Mouse (Mus musculus): ENCODE measurements at regions not wholly inside any gene's neighbourhood (a gene's known extent, or its start where the extent isn't known, plus 50 kb on each side); places are given as distances from the start of the nearest gene placed in this dataset.
A peak's percentile ranks its signal among the peaks of the same experiment; 100 is the strongest.
"Not testable (repeated sequence)": the region's sequence is repeated elsewhere in the genome, so short reads cannot be mapped to it uniquely, and the experiment has no call there.

DNA sequence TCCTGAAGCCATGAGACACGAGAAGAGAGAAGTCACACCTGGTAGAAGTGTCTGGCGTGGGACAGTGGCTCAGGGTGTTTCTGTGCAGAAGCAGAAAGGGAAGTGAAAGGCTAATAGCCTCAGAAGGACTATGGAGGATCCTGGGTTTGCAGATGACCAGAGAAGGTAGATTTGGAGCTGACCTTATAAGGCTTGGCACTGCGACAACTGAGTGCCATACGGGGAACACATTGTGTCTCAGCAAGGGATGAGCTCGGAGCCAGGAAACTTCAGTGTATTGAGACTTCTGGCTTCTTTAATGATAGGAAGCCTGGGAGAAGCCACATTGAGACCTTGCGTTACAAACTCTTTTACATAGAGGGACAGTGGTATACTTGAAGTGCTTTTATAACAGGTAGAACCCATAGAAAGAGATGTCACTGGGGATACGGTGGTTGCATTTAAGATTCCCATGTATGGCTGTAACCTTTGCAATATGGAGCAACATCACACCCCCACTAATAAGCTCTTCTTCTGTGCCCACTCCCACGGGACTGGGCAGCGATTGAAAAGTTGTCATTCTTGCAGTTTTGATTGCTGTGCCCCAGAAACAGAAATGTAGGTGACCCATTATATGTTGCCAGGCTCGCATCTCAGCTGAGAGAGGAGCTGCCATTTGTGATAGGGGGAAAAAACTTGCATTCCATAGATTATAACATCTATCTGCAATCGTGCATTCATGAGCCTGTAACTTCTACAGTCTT, 61.8 kb upstream of the Dync1i1 start:
- DNase-seq, result no peak
- intact Hi-C loops (cut with DNase I), result no loop called here

GRCm38 (mm10) chr6:5645150-5645732, 80.2 kb upstream of the Dync1i1 start:
- intact Hi-C loops (cut with DNase I), result loop anchor here (2.0 kb wide), 1 partner anchor 158 kb away; no protein-coding TSS in a partner anchor
- peak; percentile 39 to 47 for DNase-seq

GRCm38 (mm10) chr6:5634222-5634621, 91.2 kb upstream of the Dync1i1 start:
- DNase-seq, result no peak
- intact Hi-C loops (cut with DNase I), result no loop called here

DNA sequence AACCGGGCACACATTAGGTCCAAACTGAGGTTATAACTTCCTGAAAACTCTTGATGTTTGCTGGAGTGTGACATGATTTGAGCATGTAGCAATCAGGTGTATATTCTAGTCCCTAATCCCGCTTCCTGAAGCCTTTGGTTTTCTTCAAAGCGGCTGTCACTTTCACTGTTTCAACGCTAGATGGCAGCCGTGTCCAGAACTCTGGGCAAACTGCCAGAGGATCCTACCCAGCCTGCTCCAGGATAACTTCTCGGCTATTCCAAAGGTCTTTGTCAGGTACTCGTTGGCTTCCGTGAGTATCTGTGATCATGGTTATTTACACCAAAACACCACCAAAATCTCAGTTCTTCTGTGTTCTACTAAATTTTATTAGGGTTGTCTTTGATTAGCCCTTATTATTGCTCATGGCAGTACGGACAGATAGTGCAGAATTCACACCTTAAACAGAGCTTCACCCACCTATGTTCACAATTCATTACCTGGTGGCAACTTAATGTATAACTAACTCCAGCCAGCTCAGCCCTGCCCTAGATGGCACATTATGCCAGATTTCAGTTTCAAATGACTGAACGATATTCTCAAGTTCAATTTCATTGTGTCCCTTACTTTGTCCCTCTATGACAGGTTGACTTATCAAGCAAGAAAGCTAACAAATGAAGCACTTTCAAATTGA, 92.3 kb upstream of the Dync1i1 start:
- DNase-seq, result peak; percentile 18 to 21
- intact Hi-C loops (cut with DNase I), result no loop called here

GRCm38 (mm10) chr6:5624085-5624484, 101.4 kb upstream of the Dync1i1 start:
- intact Hi-C loops (cut with DNase I), result no loop called here
- no peak for DNase-seq

- DNase-seq, result no peak
- intact Hi-C loops (cut with DNase I), result no loop called here
Observed at GRCm38 (mm10) chr6:5621582-5621981, 103.9 kb upstream of the Dync1i1 start.

GRCm38 (mm10) chr6:5594011-5594410, 97.9 kb upstream of the Pdk4 start:
- intact Hi-C loops (cut with DNase I), result no loop called here
- DNase-seq, result no peak

GRCm38 (mm10) chr6:5589635-5590034, 93.5 kb upstream of the Pdk4 start:
- intact Hi-C loops (cut with DNase I), result loop anchor here (1.0 kb wide), 1 partner anchor 179 kb away; no protein-coding TSS in a partner anchor
- peak; percentile 41 to 44 for DNase-seq

DNA sequence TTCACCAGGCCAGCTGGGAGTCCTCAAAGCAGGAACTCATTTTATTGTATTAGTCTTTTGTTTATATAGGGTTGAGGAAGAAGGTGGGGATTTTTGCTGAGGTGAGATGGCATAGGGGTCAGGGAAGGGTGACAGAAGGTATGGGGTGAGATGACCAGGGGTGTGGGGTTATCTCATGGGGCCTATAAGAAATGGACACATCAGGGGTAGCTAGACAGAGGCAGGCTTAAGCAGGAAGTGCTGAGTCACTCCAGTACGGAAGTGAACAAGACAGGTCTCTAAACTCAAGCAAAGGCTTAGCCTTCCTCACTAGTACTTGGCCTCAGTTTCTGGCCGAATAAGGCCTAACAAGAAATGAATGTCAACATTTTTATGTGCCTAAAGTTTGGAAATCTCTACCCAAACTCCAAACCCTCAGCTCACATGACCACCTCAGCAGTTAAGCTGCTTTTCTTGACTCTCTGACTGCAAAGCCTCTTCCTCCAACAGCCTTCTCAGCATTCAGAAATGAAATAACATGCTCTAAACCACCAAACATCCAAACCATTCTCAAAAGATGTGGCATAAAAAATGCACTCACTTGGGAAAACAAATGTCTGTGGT, 86.9 kb upstream of the Pdk4 start:
- no peak for DNase-seq
- intact Hi-C loops (cut with DNase I), result no loop called here

DNA sequence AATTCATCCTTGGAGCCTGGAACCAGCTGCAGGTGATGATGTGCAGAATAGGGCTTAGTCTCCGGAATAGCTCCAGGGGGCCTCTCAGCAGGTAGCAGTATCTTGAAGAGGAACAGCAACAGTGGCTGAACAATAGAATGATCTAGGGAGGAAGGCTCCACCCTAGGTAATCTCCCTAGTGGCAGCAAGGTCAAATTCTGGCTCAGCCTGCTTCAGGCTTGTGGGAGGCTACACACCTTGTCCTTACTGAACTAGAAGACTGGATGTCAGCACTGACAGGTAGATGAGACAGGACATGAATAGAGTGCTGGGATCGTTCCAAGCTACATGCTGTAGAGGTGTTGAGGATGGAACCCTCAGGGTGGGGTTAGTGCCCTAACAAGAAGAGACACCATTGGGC, 80.8 kb upstream of the Pdk4 start:
- DNase-seq; intact Hi-C loops (cut with DNase I): not testable (repeated sequence)

DNA sequence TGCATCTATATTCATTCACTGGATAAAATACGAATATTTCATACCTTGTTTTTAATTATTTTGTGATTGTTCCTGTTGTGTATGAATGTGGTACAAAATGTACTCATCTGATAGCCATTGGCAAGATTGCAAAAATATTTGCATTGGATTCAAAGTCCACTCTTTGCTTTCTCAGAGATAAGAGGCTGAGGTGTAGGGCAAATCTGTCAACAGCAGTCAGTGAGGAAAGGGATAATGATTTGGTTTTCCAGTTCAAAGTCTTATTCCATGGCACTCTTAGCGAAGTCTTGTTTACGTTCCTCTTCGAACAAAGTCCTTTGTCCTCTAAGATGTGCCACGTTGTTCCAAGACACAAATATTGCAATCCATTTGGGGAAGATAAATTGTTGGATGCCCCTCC, 70.5 kb upstream of the Pdk4 start:
- intact Hi-C loops (cut with DNase I), result no loop called here
- no peak for DNase-seq

DNA sequence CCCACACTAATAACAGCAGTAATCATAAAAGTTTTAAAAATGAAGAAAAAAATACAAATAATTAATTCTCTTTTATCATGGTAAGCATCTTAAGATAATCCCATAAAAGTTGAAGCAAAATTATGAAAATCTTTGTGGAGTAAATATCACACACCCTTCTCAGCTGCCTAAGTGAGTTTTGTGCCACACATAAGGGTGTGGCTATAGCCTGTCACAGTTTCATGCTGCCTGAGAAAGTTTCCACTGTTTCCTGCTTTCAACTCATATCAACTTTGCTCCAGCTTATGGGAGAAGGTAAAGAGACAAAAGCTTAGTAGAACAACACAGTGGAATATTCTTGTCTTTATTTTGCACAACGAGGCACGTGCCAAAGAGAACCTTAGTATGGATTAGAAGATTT, 68.9 kb upstream of the Pdk4 start:
- no peak for DNase-seq
- intact Hi-C loops (cut with DNase I), result no loop called here

DNA sequence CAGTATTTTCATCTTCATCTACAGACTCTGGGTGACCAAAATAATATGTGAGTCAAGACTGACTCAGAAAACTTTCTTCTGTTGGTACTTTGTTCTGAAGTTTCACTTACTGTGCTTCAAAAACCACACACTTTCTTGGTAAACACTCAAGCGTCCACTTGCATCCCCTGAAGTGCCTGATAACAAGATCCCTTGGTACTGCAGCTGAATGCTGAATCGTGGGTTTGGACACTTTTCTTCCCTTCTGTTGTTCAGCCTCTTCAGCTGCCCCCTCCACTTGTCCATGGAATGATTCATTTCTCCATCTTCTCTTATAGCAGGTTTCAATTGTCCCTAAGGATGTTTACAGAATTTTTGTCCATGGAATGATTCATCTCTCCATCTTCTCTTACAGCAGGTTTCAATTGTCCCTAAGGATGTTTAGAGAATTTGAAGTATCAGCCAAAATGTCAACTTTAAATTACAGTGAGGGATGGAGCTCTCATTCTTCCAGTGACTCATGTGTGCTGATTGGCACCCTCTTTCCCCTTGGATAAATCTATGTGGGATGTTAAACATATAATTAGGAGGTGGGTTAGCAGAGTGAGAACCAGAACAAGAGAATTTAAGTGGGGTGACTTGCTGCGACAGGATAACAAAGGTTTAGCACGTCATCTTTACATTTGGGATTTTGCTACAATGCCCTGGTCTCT, 57.7 kb upstream of the Pdk4 start:
- intact Hi-C loops (cut with DNase I), result no loop called here
- no peak for DNase-seq

DNA sequence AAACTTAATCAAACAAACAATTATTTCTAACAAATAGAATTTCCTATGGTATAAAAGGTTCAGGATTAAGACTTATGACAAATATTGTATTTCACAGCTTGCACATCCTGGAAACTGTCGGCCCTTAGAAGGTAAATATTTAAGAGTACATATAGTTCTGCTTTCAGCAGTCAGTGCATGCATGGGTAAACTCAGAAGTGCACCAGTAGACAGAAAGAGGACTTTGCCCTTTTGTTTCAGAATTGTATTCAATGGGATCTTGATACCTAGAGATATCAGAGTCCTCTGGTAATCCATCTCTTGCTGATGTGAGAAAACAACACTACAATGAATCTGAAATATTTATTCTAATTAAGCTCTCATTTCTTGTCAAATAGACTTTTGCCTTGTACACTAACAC, 54.0 kb upstream of the Pdk4 start:
- intact Hi-C loops (cut with DNase I), result no loop called here
- DNase-seq, result no peak
